Mouse (Mus musculus) cerebellum, adult 9-11 months (tissue): ENCODE measurements around the gene Btbd35f19.
"Not testable (repeated sequence)": the region's sequence is repeated elsewhere in the genome, so short reads cannot be mapped to it uniquely, and the experiment has no call there.

ENCODE experiments used
- DNase-seq: peaks from one replicate; pipeline ENCODE4 v3.0.0; 2022

Gene Btbd35f19

GRCm38 (mm10) chrX:31383818-31384217 lies at the start of gene Btbd35f19:
Gene Btbd35f19 (minus strand): TSS chrX:31383918.
- not testable (repeated sequence) for DNase-seq

GRCm38 (mm10) chrX:31341924-31342323 lies 41.8 kb downstream of the Btbd35f19 start:
- not testable (repeated sequence) for DNase-seq

GRCm38 (mm10) chrX:31336154-31336553 lies 47.6 kb downstream of the Btbd35f19 start, which contains the start of gene Btbd35f26:
Gene Btbd35f26 (plus strand): TSS chrX:31336454.
- DNase-seq, result not testable (repeated sequence)
